Mouse (Mus musculus) liver, embryonic 14.5 days (tissue): Measurements from ENCODE around the gene Sh3tc1.

Source experiments
- CTCF ChIP-seq: IDR thresholded peaks from 2 replicates; pipeline ENCODE4 v1.5.1; 2016; ENCODE audit warnings: antibody characterized with exemption, low read depth, control low read depth
- EP300 ChIP-seq: IDR thresholded peaks from 2 replicates; pipeline ENCODE4 v1.6.1; 2016; ENCODE audit warnings: antibody characterized with exemption, low read depth

GRCm38 (mm10) chr5:35662021-35662545 is 77.7 kb downstream of the Sh3tc1 start:
- TF ChIP-seq EP300, result no peak
- no peak for TF ChIP-seq CTCF
